In genomic region chr7:6860689-6861088, GRCm38 (mm10) we compare ENCODE assay signal across 10 mouse cellular contexts.
DNase-seq lines count a peak whose midpoint lies in the region; ATAC-seq and TF ChIP-seq lines count a peak whose summit lies in the region.
"Had no signal": no experiment of that assay in that cellular context is flagged by ENCODE, and none has a peak within 500 bp of the region (broad histone marks: within the 10 kb centered on the region; RNA-seq: fewer than 3 reads in every experiment).

No protein-coding gene starts in this region.

- no peaks in the 10 kb centered on the region for H3K9me3 ChIP-seq in hindbrain, postnatal 0 days (ENCODE audit: low read length)
- no peaks in the 10 kb centered on the region for H3K9me3 ChIP-seq in midbrain, postnatal 0 days (ENCODE audit: low read length)

- no peak overlapping the region for H3K9ac ChIP-seq in hindbrain, postnatal 0 days (replicated peaks; ENCODE audit: low read length)
- H3K9ac ChIP-seq in midbrain, postnatal 0 days (replicated peaks; ENCODE audit: low read length, poor library complexity, severe bottlenecking), result no peak overlapping the region

- ATAC-seq in hindbrain, postnatal 0 days, result peak; percentile 93
- peak; percentile 90 for ATAC-seq in midbrain, postnatal 0 days (ENCODE audit: low FRiP score)
- ATAC-seq in megakaryocyte, adult 5-6 weeks (ENCODE audit: poor library complexity, severe bottlenecking), result no peak

- WGBS in hindbrain, postnatal 0 days, result 7% methylated on average over 6 of the region's 6 CpGs
- 1% methylated on average over 6 of the region's 6 CpGs for WGBS in midbrain, postnatal 0 days

- no peaks in the 10 kb centered on the region for H3K27me3 ChIP-seq in hindbrain, postnatal 0 days (ENCODE audit: insufficient read depth, low read length)
- no peaks in the 10 kb centered on the region for H3K27me3 ChIP-seq in midbrain, postnatal 0 days (ENCODE audit: insufficient read depth, low read length)

- no peaks in the 10 kb centered on the region for H3K4me1 ChIP-seq in hindbrain, postnatal 0 days (ENCODE audit: insufficient read depth, low read length)
- peaks cover 3% of the 10 kb centered on the region; the same call in 1 of the 2 replicates for H3K4me1 ChIP-seq in midbrain, postnatal 0 days (ENCODE audit: insufficient read depth, low read length)

- H3K36me3 ChIP-seq in hindbrain, postnatal 0 days (ENCODE audit: insufficient read depth, low read length), result no peaks in the 10 kb centered on the region
- H3K36me3 ChIP-seq in midbrain, postnatal 0 days (ENCODE audit: insufficient read depth, low read length), result no peaks in the 10 kb centered on the region

- TF ChIP-seq CTCF in hindbrain, postnatal 0 days (IDR thresholded peaks at IDR 0.05; ENCODE audit: low read depth), result no peak
- no peak for TF ChIP-seq CTCF in midbrain, postnatal 0 days (IDR thresholded peaks at IDR 0.05)

- intact Hi-C loops in left cerebral cortex, postnatal 10 days (cut with DNase I), result no loop called here

- peak; percentile 13 for DNase-seq in layer of hippocampus, adult 11-12 months (ENCODE audit: low spot score)
- DNase-seq in layer of hippocampus, adult 8-10 months (ENCODE audit: low spot score in 2 of 2), result no peak
- peak; percentile 52 for DNase-seq in embryo, embryonic 9.5 days (ENCODE audit: extremely low spot score)
- peak; percentile 82 for DNase-seq in hindbrain, postnatal 0 days (ENCODE audit: low spot score)
- DNase-seq in midbrain, postnatal 0 days (ENCODE audit: low spot score), result peak; percentile 86
- DNase-seq in left cerebral cortex, postnatal 10 days (ENCODE audit: extremely low spot score in 1 of 2, low spot score in 2 of 2), result no peak
- DNase-seq in Muller cell, postnatal 12 days (ENCODE audit: inconsistent ontology term), result no peak
- DNase-seq: gastrocnemius, adult 2 months; kidney, adult 2 months had no signal

- H3K4me2 ChIP-seq in hindbrain, postnatal 0 days (ENCODE audit: low read depth, low read length), result no peak overlapping the region
- H3K4me2 ChIP-seq in midbrain, postnatal 0 days (ENCODE audit: low read depth, low read length, poor library complexity, severe bottlenecking), result no peak overlapping the region

- H3K4me3 ChIP-seq in hindbrain, postnatal 0 days (ENCODE audit: low read length), result no peak overlapping the region
- no peak overlapping the region for H3K4me3 ChIP-seq in midbrain, postnatal 0 days (ENCODE audit: low read depth, low read length)
- H3K4me3 ChIP-seq: gastrocnemius, adult 2 months had no signal

- peak overlapping the region; percentile 56; the same call in 1 of the 2 replicates for H3K27ac ChIP-seq in hindbrain, postnatal 0 days
- H3K27ac ChIP-seq in midbrain, postnatal 0 days (ENCODE audit: low read depth, low read length), result peak overlapping the region; percentile 71; the same call in 1 of the 2 replicates
- H3K27ac ChIP-seq: gastrocnemius, adult 2 months had no signal

Comparison
In these comparisons a context has a peak if more than half of its experiments do, and no peak if none do; other contexts are left out.
1. DNase-seq: peak in layer of hippocampus, adult 11-12 months (single experiment), embryo, embryonic 9.5 days (single experiment), hindbrain, postnatal 0 days (single experiment) and midbrain, postnatal 0 days (single experiment); none in layer of hippocampus, adult 8-10 months (0 of 2), left cerebral cortex, postnatal 10 days (0 of 2) and Muller cell, postnatal 12 days (single experiment).